Mouse (Mus musculus) ovary, adult 18-20 months (tissue): Measurements from ENCODE around the gene Sh2b1.

Experiments used
- DNase-seq: peaks from one replicate; pipeline ENCODE4 v3.0.0; 2022; ENCODE audit warnings: low spot score, mixed read lengths

Sh2b1 gene

GRCm38 (mm10) chr7:126418496-126418895 lies 56.7 kb downstream of the Sh2b1 start:
- DNase-seq: no peak

GRCm38 (mm10) chr7:126417606-126418005 lies 57.6 kb downstream of the Sh2b1 start:
- DNase-seq: no peak

GRCm38 (mm10) chr7:126417045-126417444 lies 58.2 kb downstream of the Sh2b1 start:
- no peak for DNase-seq
